Mouse (Mus musculus): ENCODE results near the gene Gm34653. TPM values are rescaled to one million over a fixed set of nuclear protein-coding genes. Genes with fewer than 3 reads are reported as not detected.
A peak's percentile ranks its signal among the peaks of the same experiment; 100 is the strongest.
"Not testable (repeated sequence)": the region's sequence is repeated elsewhere in the genome, so short reads cannot be mapped to it uniquely, and the experiment has no call there.

The Gm34653 gene
- total RNA-seq (2021) (not detected), polyA plus RNA-seq (2012; rRNA removed) (not detected in 2 replicates)
- long read RNA-seq, result 0 reads

DNA sequence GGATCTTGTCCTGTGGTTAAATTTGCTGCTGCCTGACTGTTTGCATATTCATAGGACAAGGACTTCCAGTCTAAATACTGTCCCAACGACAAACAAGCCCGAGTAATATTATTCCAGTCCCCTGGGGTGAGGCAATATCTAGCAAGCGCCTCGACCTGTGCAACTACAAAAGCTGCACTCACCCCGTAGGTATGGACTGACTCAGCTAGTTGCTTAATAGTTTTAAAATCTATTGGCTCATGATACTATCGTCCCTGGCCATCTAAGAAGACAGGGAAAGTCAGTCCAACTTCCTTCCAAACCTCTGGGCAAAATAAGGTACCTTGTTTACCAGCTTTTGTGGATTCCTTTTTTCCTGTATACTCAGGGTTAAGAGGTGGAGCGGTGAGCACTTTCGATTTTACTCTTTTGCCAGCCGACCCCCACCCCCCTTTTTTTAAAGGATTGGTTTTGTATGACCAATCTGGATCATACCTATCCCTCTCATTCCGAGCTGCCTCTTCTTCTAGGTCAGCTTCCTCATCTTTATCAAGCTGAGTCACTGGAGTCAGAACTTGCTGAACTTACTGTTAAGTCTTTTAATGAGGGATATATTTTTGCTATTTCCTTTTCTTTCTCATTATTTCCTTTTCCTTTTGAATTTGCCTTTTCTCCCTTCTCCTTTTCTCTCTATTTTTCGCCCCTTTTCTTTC, at the start of gene Gm34653:
Gene Gm34653 (plus strand): TSS at position 242 of the 692 bp plus-strand sequence.
- H3K4me3 ChIP-seq; H3K27ac ChIP-seq; H3K9ac ChIP-seq (ENCODE audit: low read depth, low read length); H3K36me3 ChIP-seq (ENCODE audit: control insufficient read depth, insufficient read depth, low read length); H3K79me2 ChIP-seq (replicated peaks; ENCODE audit: control insufficient read depth, insufficient read depth, low read length); H3K27me3 ChIP-seq (ENCODE audit: control insufficient read depth, insufficient read depth, low read length); H3K4me1 ChIP-seq (ENCODE audit: control insufficient read depth, insufficient read depth, low read length); intact Hi-C loops (cut with DNase I); DNase-seq: not testable (repeated sequence)
- 57% methylated on average over 11 of the region's 11 CpGs for WGBS

DNA sequence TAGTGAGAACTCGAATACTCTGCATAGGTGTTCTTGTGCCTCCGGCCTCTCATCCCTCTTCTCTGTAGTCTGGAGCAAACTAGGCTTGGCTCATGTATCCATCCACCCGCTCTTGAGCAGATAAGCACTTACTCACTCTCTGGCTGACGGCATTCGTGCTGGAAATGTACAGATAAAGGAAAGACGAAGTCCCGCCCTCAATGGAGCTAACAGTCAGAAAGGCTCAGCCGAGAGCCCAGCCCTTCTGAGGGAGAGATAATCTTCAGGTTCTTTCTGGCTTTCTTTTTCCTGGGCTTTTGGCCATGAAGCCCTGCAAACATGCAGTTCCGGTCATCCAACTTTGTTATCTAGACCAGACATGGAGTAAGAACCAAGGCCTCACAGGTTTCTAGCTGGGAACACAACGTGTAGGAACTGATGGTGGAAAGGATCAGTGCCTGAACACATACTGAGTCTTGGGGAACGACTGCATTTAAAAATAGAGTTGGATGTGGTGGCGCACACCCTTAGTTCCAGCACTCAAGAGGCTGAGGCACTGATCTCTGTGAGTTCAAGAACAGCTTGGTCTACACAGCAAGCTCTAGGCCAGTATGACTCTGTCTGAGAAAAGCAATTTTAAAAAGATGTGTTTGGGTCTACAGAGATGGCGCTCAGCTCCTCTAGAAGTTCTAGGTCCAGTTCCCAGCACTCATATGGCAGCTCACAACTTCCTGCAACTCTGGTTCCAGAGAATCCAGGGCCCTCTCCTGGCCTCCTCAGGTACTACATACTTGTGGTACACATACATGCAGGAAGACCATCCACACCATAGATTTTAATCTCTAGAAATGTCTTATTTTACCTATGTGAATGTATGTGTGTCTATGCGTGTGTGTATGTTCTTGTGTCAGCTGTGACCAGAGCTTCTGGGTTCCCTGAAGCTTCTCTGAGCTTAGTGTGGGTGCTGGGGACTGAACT, 49.5 kb upstream of the Gm34653 start:
- TF ChIP-seq POLR2A (IDR thresholded peaks at IDR 0.05; ENCODE audit: insufficient read depth, low read depth, low read length) (no peak), CTCF (IDR thresholded peaks at IDR 0.05) (no peak), EP300 (IDR thresholded peaks at IDR 0.05; ENCODE audit: insufficient read depth, low read depth, low read length) (no peak)
- intact Hi-C loops (cut with DNase I), result loop anchor here (2.0 kb wide), 1 partner anchor 187 kb away; no protein-coding TSS in a partner anchor
- 60% methylated on average over 14 of the region's 14 CpGs for WGBS

DNA sequence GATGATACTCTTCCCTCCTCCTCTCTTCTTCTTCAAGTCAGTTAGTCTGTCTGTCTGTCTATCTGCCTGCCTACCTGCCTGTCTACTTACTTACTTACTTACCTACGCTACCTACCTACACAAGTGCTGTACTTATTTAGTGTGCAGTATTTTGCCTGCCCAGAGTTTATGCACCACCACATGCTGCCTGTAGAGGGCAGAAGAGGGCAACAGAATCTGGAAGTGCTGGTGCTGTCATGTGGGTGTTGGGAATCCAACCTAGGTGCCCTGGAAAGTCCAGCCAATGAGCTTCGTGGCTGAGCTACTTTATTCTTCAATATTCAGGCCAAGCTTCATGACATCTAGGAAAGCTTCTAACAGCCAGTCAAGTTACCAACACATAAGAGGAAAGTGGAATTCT, 48.7 kb upstream of the Gm34653 start:
- H3K27ac ChIP-seq, result no peak overlapping the region

More for the DNA sequence above, 49.5 kb upstream of the Gm34653 start:
- H3K36me3 ChIP-seq (ENCODE audit: control insufficient read depth, insufficient read depth, low read length), result no peaks in the 10 kb centered on the region; the same call in 1 of the 2 replicates
- H3K27me3 ChIP-seq (ENCODE audit: control insufficient read depth, insufficient read depth, low read length), result no peaks in the 10 kb centered on the region
- H3K27ac ChIP-seq, result no peak overlapping the region
- H3K9ac ChIP-seq (ENCODE audit: low read depth, low read length), result no peak overlapping the region
- DNase-seq, result no peak
- no peak overlapping the region for H3K4me3 ChIP-seq
- no peaks in the 10 kb centered on the region for H3K4me1 ChIP-seq (ENCODE audit: control insufficient read depth, insufficient read depth, low read length)
- no peaks in the 10 kb centered on the region for H3K79me2 ChIP-seq (replicated peaks; ENCODE audit: control insufficient read depth, insufficient read depth, low read length)

GRCm38 (mm10) chr2:34790282-34790681, 42.5 kb upstream of the Gm34653 start:
- no peaks in the 10 kb centered on the region for H3K79me2 ChIP-seq (replicated peaks; ENCODE audit: control insufficient read depth, insufficient read depth, low read length)
- H3K27ac ChIP-seq, result no peak overlapping the region
- H3K27me3 ChIP-seq (ENCODE audit: control insufficient read depth, insufficient read depth, low read length), result no peaks in the 10 kb centered on the region
- 89% methylated on average over 8 of the region's 8 CpGs for WGBS
- peak in 1 of 2 experiments; percentile 23 for DNase-seq
- no peak overlapping the region for H3K4me3 ChIP-seq
- no peaks in the 10 kb centered on the region for H3K4me1 ChIP-seq (ENCODE audit: control insufficient read depth, insufficient read depth, low read length)
- H3K36me3 ChIP-seq (ENCODE audit: control insufficient read depth, insufficient read depth, low read length), result no peaks in the 10 kb centered on the region
- intact Hi-C loops (cut with DNase I), result no loop called here
- H3K9ac ChIP-seq (ENCODE audit: low read depth, low read length), result no peak overlapping the region
- TF ChIP-seq POLR2A (IDR thresholded peaks at IDR 0.05; ENCODE audit: insufficient read depth, low read depth, low read length) (no peak), EP300 (IDR thresholded peaks at IDR 0.05; ENCODE audit: insufficient read depth, low read depth, low read length) (no peak), CTCF (IDR thresholded peaks at IDR 0.05) (no peak)

More for the DNA sequence above, 48.7 kb upstream of the Gm34653 start:
- intact Hi-C loops (cut with DNase I), result loop anchor here (2.0 kb wide), 1 partner anchor 187 kb away; no protein-coding TSS in a partner anchor
- peak; percentile 39 to 49 for DNase-seq
- Histone ChIP-seq H3K4me1 (ENCODE audit: control insufficient read depth, insufficient read depth, low read length) (no peaks in the 10 kb centered on the region), H3K79me2 (replicated peaks; ENCODE audit: control insufficient read depth, insufficient read depth, low read length) (no peaks in the 10 kb centered on the region), H3K9ac (ENCODE audit: low read depth, low read length) (no peak overlapping the region), H3K4me3 (no peak overlapping the region), H3K27me3 (ENCODE audit: control insufficient read depth, insufficient read depth, low read length) (no peaks in the 10 kb centered on the region), H3K36me3 (ENCODE audit: control insufficient read depth, insufficient read depth, low read length) (no peaks in the 10 kb centered on the region)
- TF ChIP-seq EP300 (IDR thresholded peaks at IDR 0.05; ENCODE audit: insufficient read depth, low read depth, low read length) (0 out of 2 replicates have a peak, but pooled peaks have one; percentile 35), CTCF (IDR thresholded peaks at IDR 0.05) (peak; percentile 85), POLR2A (IDR thresholded peaks at IDR 0.05; ENCODE audit: insufficient read depth, low read depth, low read length) (no peak)
- 85% methylated on average over 2 of the region's 2 CpGs for WGBS

GRCm38 (mm10) chr2:34792543-34792942, 40.3 kb upstream of the Gm34653 start:
- H3K36me3 ChIP-seq (ENCODE audit: control insufficient read depth, insufficient read depth, low read length); DNase-seq; H3K4me3 ChIP-seq; H3K9ac ChIP-seq (ENCODE audit: low read depth, low read length); H3K27ac ChIP-seq; H3K27me3 ChIP-seq (ENCODE audit: control insufficient read depth, insufficient read depth, low read length); H3K4me1 ChIP-seq (ENCODE audit: control insufficient read depth, insufficient read depth, low read length); intact Hi-C loops (cut with DNase I); H3K79me2 ChIP-seq (replicated peaks; ENCODE audit: control insufficient read depth, insufficient read depth, low read length): not testable (repeated sequence)
- WGBS, result 93% methylated on average over 2 of the region's 2 CpGs
- TF ChIP-seq CTCF (IDR thresholded peaks at IDR 0.05), result peak; percentile 28

- Histone ChIP-seq H3K27me3 (ENCODE audit: control insufficient read depth, insufficient read depth, low read length) (no peaks in the 10 kb centered on the region), H3K79me2 (replicated peaks; ENCODE audit: control insufficient read depth, insufficient read depth, low read length) (no peaks in the 10 kb centered on the region), H3K4me3 (no peak overlapping the region), H3K27ac (no peak overlapping the region), H3K9ac (ENCODE audit: low read depth, low read length) (no peak overlapping the region), H3K4me1 (ENCODE audit: control insufficient read depth, insufficient read depth, low read length) (no peaks in the 10 kb centered on the region), H3K36me3 (ENCODE audit: control insufficient read depth, insufficient read depth, low read length) (no peaks in the 10 kb centered on the region)
- intact Hi-C loops (cut with DNase I), result no loop called here
- WGBS, result 94% methylated on average over 2 of the region's 2 CpGs
- no peak for DNase-seq
- no peak for TF ChIP-seq POLR2A (IDR thresholded peaks at IDR 0.05; ENCODE audit: insufficient read depth, low read depth, low read length)
These were observed 38.3 kb upstream of the Gm34653 start for GRCm38 (mm10) chr2:34794511-34794910.

Measured in heart, adult 2 months (tissue).